Mouse (Mus musculus): ENCODE results near the gene Narfl. TPM values are rescaled to one million over a fixed set of nuclear protein-coding genes. Genes with fewer than 3 reads are reported as not detected.

Gene Narfl
- total RNA-seq, 2 experiments from 2014 or later, result 29.0 to 31.3 TPM

GRCm38 (mm10) chr17:25761561-25761970 lies 12.0 kb upstream of the Narfl start:
- DNase-seq (ENCODE audit: low spot score in 2 of 2), result no peak

GRCm38 (mm10) chr17:25762591-25762990 lies 11.0 kb upstream of the Narfl start:
- DNase-seq (ENCODE audit: low spot score in 2 of 2), result no peak

GRCm38 (mm10) chr17:25765886-25766285 lies 7.7 kb upstream of the Narfl start:
- no peak for DNase-seq (ENCODE audit: low spot score in 2 of 2)

GRCm38 (mm10) chr17:25769331-25769730 lies 4.2 kb upstream of the Narfl start:
- no peak for DNase-seq (ENCODE audit: low spot score in 2 of 2)

- no peak for DNase-seq (ENCODE audit: low spot score in 2 of 2)
Observed at GRCm38 (mm10) chr17:25775318-25776062, 1.9 kb downstream of the Narfl start.

GRCm38 (mm10) chr17:25777948-25778347 lies 4.4 kb downstream of the Narfl start:
- DNase-seq (ENCODE audit: low spot score in 2 of 2), result no peak

GRCm38 (mm10) chr17:25781339-25781738 lies 7.8 kb downstream of the Narfl start:
- DNase-seq (ENCODE audit: low spot score in 2 of 2), result no peak

GRCm38 (mm10) chr17:25783086-25783485 lies 9.5 kb downstream of the Narfl start:
- DNase-seq (ENCODE audit: low spot score in 2 of 2), result no peak

GRCm38 (mm10) chr17:25783861-25784574 lies 10.4 kb downstream of the Narfl start:
- DNase-seq (ENCODE audit: low spot score in 2 of 2), result no peak

- peak; percentile 88 to 97 for DNase-seq (ENCODE audit: low spot score in 2 of 2)
Observed at GRCm38 (mm10) chr17:25785281-25785745, 11.7 kb downstream of the Narfl start, which contains the start of gene Haghl. Gene Haghl, minus strand, starts transcription at chr17:25785673.

- no peak for DNase-seq (ENCODE audit: low spot score in 2 of 2)
Observed at GRCm38 (mm10) chr17:25786280-25786679, 12.7 kb downstream of the Narfl start, which contains the start of gene Ccdc78. Gene Ccdc78, plus strand, starts transcription at chr17:25786580.

GRCm38 (mm10) chr17:25786781-25787504 lies 13.4 kb downstream of the Narfl start:
- no peak for DNase-seq (ENCODE audit: low spot score in 2 of 2)

GRCm38 (mm10) chr17:25791320-25791842 lies 17.8 kb downstream of the Narfl start:
- no peak for DNase-seq (ENCODE audit: low spot score in 2 of 2)

GRCm38 (mm10) chr17:25791843-25792527 lies 18.4 kb downstream of the Narfl start:
- peak; percentile 64 to 85 for DNase-seq (ENCODE audit: low spot score in 2 of 2)

GRCm38 (mm10) chr17:25792615-25793014 lies 19.0 kb downstream of the Narfl start, which contains the start of gene Fam173a:
Gene Fam173a, minus strand, starts transcription at chr17:25792901.
- peak; percentile 68 to 83 for DNase-seq (ENCODE audit: low spot score in 2 of 2)

- no peak for DNase-seq (ENCODE audit: low spot score in 2 of 2)
Observed at GRCm38 (mm10) chr17:25794197-25794596, 20.6 kb downstream of the Narfl start.

- no peak for DNase-seq (ENCODE audit: low spot score in 2 of 2)
Observed at GRCm38 (mm10) chr17:25794998-25795397, 21.4 kb downstream of the Narfl start.

GRCm38 (mm10) chr17:25795609-25796092 lies 22.1 kb downstream of the Narfl start, which contains the start of gene AC134908.4:
Gene AC134908.4, minus strand, starts transcription at chr17:25795659.
- DNase-seq (ENCODE audit: low spot score in 2 of 2), result no peak

- peak in 1 of 2 experiments; percentile 41 for DNase-seq (ENCODE audit: low spot score in 2 of 2)
Observed at GRCm38 (mm10) chr17:25796211-25796771, 22.7 kb downstream of the Narfl start.

GRCm38 (mm10) chr17:25796951-25797369 lies 23.4 kb downstream of the Narfl start, which contains the start of gene Metrn:
Gene Metrn, minus strand, starts transcription at chr17:25797136.
- DNase-seq (ENCODE audit: low spot score in 2 of 2), result peak; percentile 84 to 90

All from gastrocnemius, postnatal 4 days (tissue).